Mouse (Mus musculus) ES-E14 (cell line): ENCODE results near the gene Uts2b.

Experiments
- CHD2 ChIP-seq: IDR thresholded peaks from 2 replicates; pipeline ENCODE4 v1.6.1; 2014; ENCODE audit warnings: mild to moderate bottlenecking, low read depth, low read length, inconsistent platforms
- HCFC1 ChIP-seq: IDR thresholded peaks from 2 replicates; pipeline ENCODE4 v1.6.1; 2012; ENCODE audit warnings: low read length, inconsistent platforms, borderline replicate concordance; ENCODE audit not compliant: insufficient read depth
- MAFK ChIP-seq: IDR thresholded peaks from 2 replicates; pipeline ENCODE4 v1.6.1; 2014; ENCODE audit warnings: mild to moderate bottlenecking, low read depth, low read length, inconsistent platforms; ENCODE audit not compliant: insufficient read depth
- ZC3H11A ChIP-seq: IDR thresholded peaks from 2 replicates; pipeline ENCODE4 v1.6.1; 2012; ENCODE audit warnings: low read depth, mild to moderate bottlenecking, inconsistent platforms, low read length, borderline replicate concordance

GRCm38 (mm10) chr16:27319099-27319498, 50.9 kb downstream of the Uts2b start:
- TF ChIP-seq MAFK (no peak), HCFC1 (no peak), CHD2 (no peak), ZC3H11A (no peak)
